In the genomic region with DNA sequence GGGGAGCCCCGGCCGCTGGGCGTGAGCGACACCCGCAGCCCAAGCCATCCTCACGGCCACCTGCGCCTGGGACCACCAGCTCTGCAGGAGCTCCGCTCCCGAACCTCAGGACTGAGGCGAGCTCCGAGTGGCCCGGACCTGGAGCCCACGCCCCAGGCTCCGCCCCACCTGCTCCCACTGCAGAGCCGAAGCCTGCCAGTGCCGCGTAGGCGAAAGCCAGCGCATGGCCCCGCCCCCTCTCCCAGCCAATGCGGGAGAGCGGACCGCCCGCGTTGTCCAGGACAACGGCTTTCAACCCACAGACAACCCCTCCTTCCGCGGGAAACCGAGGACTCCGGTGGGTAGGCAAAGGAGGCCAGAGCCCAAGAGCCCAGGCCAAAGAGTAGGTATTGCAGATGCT, we compare ENCODE assay signal across 8 mouse cellular contexts. TPM values are rescaled to one million over a fixed set of nuclear protein-coding genes. Genes with fewer than 3 reads are reported as not detected.
A peak's percentile ranks its signal among the peaks of the same experiment; 100 is the strongest.
DNase-seq lines count a peak whose midpoint lies in the region; ATAC-seq lines count a peak whose summit lies in the region.

No protein-coding gene starts in this region.

- H3K27me3 ChIP-seq in hindbrain, embryonic 14.5 days (ENCODE audit: control insufficient read depth, insufficient read depth, low read length), result no peaks in the 10 kb centered on the region

- under 1% methylated on average over 30 of the region's 30 CpGs for WGBS in hindbrain, embryonic 14.5 days

- peak overlapping the region; percentile 92 for H3K4me3 ChIP-seq in hindbrain, embryonic 14.5 days (replicated peaks; ENCODE audit: low read length)

- DNase-seq in NIH3T3 (ENCODE audit: low read depth), result peak; percentile 95
- peak; percentile 96 for DNase-seq in cerebellum, adult 9-11 months
- peak; percentile 86 to 87 for DNase-seq in frontal cortex, postnatal 25 days (ENCODE audit: low spot score in 2 of 2)
- DNase-seq in hindbrain, embryonic 14.5 days (ENCODE audit: low spot score), result peak; percentile 89
- DNase-seq in layer of hippocampus, postnatal 25 days (ENCODE audit: extremely low spot score in 1 of 2, low spot score in 1 of 2), result peak; percentile 85 to 88
- DNase-seq in lung, postnatal 14 days, result peak; percentile 92
- peak; percentile 57 for DNase-seq in retina, adult 2 months (ENCODE audit: low read depth, low spot score)
- DNase-seq in thymus, postnatal 25 days, result peak; percentile 88

- peak overlapping the region; percentile 93 for H3K9ac ChIP-seq in hindbrain, embryonic 14.5 days

- peak; percentile 89 for ATAC-seq in hindbrain, embryonic 14.5 days (ENCODE audit: low FRiP score)

- H3K4me1 ChIP-seq in hindbrain, embryonic 14.5 days (replicated peaks; ENCODE audit: control insufficient read depth, insufficient read depth, low read length), result peaks cover 42% of the 10 kb centered on the region

- H3K36me3 ChIP-seq in hindbrain, embryonic 14.5 days (replicated peaks; ENCODE audit: control insufficient read depth, insufficient read depth), result peaks cover 34% of the 10 kb centered on the region

- peak overlapping the region; percentile 70 for H3K27ac ChIP-seq in hindbrain, embryonic 14.5 days

- H3K9me3 ChIP-seq in hindbrain, embryonic 14.5 days (ENCODE audit: control insufficient read depth, low read length), result no peaks in the 10 kb centered on the region

- peak overlapping the region; percentile 95 for H3K4me2 ChIP-seq in hindbrain, embryonic 14.5 days (replicated peaks)

RNA-seq across cellular contexts. Expression of a gene that starts 2.8 kb away (rescaled TPM):
- 12.9 and 15.1 TPM in 2 replicates for polyA plus RNA-seq in hindbrain, embryonic 14.5 days (2014; fragmentation: Nextera tagmentation; extraction: Ambion mirVana)
- total RNA-seq in layer of hippocampus, postnatal 25 days (2021), result 10 to 100 TPM; 68.9 to 96.3 TPM

RNA-seq across cellular contexts. Expression of a gene that starts 38.1 kb away (rescaled TPM):
- polyA plus RNA-seq in hindbrain, embryonic 14.5 days (2014; fragmentation: Nextera tagmentation; extraction: Ambion mirVana), result 105 and 108 TPM in 2 replicates
- total RNA-seq in layer of hippocampus, postnatal 25 days (2021), result 10 to 100 TPM; 75.8 to 94.9 TPM

RNA-seq across cellular contexts. Expression of a gene that starts 47.5 kb away (rescaled TPM):
- polyA plus RNA-seq in hindbrain, embryonic 14.5 days (2014; fragmentation: Nextera tagmentation; extraction: Ambion mirVana), result 0.83 and 1.0 TPM in 2 replicates
- total RNA-seq in layer of hippocampus, postnatal 25 days (2021), result 1 to 10 TPM; 4.9 to 5.6 TPM

Comparison
In these comparisons a context has a peak if more than half of its experiments do, and no peak if none do; other contexts are left out.
1. Peak in every context shown above with its lines: DNase-seq, ATAC-seq, H3K4me3 ChIP-seq and H3K27ac ChIP-seq.